Mouse (Mus musculus): Measurements from ENCODE around the gene Pfpl.

Gene Pfpl

DNA sequence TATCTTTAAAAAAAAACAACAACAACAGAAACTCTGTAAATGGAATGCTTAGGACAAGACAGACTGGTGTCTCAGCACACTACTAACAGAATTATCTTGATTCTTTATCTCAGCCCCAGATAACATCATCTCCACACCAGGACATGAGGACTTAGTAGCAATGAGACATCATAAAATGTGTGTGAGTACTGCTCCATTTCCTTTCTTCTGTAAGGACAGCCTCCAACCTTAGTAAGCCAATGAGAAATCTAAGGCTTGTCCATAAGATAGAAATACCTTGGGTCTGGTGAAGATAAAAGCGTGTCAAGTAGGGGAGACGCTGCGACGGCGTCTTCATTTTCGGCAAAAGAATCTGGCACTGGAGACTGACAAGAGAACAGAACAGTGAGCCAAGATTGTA lies at the start of gene Pfpl:
TSS of gene Pfpl (plus strand) at position 301 of the 400 bp plus-strand sequence.
- DNase-seq (ENCODE audit: low spot score): no peak

- no peak for DNase-seq (ENCODE audit: low spot score)
These were observed 40.7 kb upstream of the Pfpl start, which contains the start of gene Olfr1440 for GRCm38 (mm10) chr19:12386979-12387378. Gene Olfr1440, plus strand, starts transcription at chr19:12387279.

GRCm38 (mm10) chr19:12413737-12414136 lies 14.0 kb upstream of the Pfpl start:
- no peak for DNase-seq (ENCODE audit: low spot score)

DNA sequence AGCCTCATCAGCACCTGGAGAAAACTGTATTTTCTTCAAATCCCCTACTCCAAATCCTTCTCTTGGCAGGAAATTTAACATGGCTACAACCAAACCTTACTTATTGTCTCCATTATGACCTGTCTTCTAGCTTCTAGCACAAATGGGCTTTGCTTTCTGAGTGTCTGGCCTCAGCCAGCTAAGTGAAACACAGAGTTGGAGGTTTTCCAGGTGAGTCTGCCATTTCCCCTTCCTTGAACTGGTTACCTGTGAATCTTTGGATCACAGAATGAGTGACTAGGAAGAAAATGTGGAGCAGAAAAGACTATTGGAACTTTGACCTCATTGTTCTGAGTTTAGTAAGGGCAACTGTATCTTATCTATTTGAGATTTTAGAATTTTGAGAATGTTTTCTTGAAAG lies 10.3 kb upstream of the Pfpl start, which contains the start of gene Olfr1441:
TSS of gene Olfr1441 (plus strand) at position 73 of the 400 bp plus-strand sequence.
- no peak for DNase-seq (ENCODE audit: low spot score)

- DNase-seq (ENCODE audit: low spot score): no peak
These were observed 9.4 kb upstream of the Pfpl start for GRCm38 (mm10) chr19:12418312-12418711.

GRCm38 (mm10) chr19:12420555-12420954 lies 7.2 kb upstream of the Pfpl start:
- DNase-seq (ENCODE audit: low spot score): no peak

- DNase-seq (ENCODE audit: low spot score): no peak
These were observed 6.0 kb upstream of the Pfpl start for GRCm38 (mm10) chr19:12421680-12422079.

DNA sequence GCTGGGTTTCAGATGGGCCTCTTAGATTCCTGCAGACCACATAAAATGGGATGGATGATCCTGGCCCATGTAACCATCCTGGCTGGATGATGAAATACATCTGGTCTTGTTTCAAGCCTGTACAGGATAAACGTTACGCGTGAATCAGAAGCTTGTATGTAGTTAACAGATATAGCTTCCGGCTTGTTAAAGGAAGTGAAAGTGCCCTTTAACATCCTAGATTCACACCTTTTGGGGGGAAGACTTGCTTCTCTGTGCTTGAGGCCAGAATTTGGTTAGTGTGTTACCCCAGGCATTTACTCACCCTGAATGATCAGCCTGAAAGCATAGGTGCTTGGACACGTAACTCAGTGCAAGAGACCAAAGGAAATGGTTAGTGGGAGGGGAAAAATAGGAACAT lies 604 bp upstream of the Pfpl start:
- no peak for DNase-seq (ENCODE audit: low spot score)

DNA sequence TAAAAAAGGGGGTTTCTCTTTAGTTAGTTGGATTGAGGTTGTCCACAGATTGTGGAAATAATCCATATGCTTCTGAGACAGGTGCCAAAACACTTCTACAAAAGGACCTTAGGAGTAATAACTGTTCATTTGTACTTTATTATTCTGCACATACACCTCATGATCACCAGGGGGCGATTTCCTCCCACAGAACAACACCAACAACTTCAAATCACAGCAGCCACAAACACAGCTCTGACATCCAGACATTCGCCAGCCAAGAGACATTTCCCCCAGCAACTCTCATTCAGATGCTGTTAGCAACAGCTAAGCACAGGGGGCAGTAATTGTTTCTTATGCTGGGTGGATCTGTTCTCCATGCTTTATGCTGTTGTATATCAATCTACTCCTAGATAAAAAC lies 5.3 kb downstream of the Pfpl start:
- no peak for DNase-seq (ENCODE audit: low spot score)

DNA sequence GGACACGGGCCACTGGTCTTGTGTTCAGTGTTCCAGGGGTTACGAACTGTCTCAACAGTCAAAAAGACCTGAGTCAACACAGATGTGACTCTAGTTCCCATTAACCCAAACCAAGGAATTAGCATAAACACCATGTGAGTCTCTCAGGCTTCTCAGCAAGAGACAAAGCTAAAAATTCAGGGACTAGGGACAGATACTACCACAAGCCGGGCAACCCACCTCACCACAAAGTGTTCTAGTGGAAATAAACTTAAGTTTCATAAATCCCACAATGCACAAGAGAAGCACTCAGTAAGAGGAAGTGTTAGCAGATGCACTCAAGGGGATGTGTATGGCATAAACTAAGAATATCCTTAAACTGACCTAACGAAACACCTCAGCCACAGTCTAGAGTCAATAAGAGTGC lies 7.3 kb downstream of the Pfpl start:
- DNase-seq (ENCODE audit: low spot score): no peak

DNA sequence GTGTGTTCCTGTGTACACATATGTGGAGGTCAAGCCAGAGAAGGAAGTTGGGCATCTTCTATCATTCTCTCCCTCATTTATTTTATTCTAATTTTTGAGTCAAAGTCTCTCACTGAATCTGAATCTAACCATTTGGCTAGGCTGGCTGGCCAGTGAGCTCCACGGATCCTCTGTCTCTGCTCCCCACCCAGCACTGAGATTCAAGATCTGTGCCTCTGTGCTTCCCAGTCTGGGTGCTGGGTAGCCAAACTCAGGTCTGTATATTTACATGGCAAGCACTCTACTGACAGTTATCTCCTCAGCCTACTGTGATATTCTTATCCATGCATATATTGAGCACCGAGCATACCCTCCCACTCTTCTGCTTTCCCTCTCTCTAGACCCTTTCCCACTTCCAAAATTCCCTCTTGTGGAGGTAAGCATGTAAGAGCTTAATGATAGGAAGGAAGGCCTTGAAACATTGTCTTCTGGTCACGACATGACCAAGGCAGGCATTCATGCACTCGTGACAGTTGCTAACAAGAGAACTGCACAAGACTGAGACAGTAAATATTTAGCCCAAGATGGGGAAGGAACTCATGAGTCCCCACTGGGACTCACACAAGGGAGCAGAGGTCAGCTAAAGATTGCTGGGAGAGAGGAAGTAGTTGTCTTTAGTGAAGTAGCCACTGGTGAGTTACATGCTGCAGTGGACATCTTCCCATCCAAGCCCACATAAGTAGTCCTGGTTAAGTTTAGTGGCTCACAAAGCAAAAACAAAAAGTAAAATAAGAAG lies 8.2 kb downstream of the Pfpl start:
- DNase-seq (ENCODE audit: low spot score): no peak

DNA sequence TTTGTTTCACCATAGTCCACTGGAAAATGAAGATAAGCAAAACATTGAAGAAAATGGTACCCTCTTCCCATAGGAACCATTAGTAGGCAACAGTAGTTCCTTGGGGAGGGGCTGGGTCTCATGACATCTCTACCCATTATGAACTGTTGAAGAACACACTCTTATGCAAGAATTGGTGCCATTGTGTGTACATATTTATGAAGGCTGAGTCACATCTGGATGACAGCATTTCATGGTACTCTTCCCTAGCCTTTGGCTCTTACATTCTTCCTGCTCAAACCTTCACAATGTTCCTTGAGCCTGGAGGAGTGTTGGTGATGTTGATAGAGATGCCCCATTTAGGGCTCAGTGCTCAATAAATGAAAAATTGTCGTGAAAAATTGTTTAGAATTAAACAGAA lies 11.9 kb downstream of the Pfpl start:
- DNase-seq (ENCODE audit: low spot score): no peak

DNA sequence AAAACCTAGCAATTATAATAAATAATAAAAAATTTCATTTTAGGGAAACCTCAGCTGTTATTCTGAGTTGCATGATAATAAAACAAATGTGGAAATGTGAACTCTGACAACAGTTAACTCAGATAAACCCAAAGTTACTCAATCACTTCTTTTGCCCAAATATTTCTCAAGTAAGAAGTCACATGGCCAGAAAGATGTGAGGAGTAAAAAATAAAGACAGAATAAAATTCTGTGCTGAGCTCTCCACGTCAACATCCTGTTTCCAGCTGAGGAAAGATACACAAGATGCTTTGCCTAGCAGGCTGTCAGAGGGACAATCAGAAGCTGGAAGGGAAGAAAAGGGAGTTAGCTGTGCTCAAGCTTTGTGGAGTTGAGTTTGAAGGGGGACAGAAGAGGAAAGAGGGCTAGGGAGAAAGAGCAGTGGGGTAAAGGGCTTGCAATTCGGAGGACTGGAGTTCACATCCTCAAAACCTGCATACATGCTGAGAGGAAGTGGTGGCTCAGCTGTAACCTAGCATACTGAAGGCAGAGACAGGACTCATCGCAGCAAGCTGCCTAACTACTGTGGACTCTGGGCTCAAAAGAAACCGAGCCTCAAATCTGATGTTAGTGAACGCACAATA lies 12.5 kb downstream of the Pfpl start:
- DNase-seq (ENCODE audit: low spot score): no peak

- DNase-seq (ENCODE audit: low spot score): no peak
These were observed 14.9 kb downstream of the Pfpl start for GRCm38 (mm10) chr19:12442560-12442959.

GRCm38 (mm10) chr19:12445014-12445413 lies 17.3 kb downstream of the Pfpl start:
- DNase-seq (ENCODE audit: low spot score): no peak

GRCm38 (mm10) chr19:12457401-12458066 lies 29.8 kb downstream of the Pfpl start:
- peak; percentile 44 for DNase-seq (ENCODE audit: low spot score)

- DNase-seq (ENCODE audit: low spot score): no peak
These were observed 31.8 kb downstream of the Pfpl start for GRCm38 (mm10) chr19:12459516-12459915.

DNA sequence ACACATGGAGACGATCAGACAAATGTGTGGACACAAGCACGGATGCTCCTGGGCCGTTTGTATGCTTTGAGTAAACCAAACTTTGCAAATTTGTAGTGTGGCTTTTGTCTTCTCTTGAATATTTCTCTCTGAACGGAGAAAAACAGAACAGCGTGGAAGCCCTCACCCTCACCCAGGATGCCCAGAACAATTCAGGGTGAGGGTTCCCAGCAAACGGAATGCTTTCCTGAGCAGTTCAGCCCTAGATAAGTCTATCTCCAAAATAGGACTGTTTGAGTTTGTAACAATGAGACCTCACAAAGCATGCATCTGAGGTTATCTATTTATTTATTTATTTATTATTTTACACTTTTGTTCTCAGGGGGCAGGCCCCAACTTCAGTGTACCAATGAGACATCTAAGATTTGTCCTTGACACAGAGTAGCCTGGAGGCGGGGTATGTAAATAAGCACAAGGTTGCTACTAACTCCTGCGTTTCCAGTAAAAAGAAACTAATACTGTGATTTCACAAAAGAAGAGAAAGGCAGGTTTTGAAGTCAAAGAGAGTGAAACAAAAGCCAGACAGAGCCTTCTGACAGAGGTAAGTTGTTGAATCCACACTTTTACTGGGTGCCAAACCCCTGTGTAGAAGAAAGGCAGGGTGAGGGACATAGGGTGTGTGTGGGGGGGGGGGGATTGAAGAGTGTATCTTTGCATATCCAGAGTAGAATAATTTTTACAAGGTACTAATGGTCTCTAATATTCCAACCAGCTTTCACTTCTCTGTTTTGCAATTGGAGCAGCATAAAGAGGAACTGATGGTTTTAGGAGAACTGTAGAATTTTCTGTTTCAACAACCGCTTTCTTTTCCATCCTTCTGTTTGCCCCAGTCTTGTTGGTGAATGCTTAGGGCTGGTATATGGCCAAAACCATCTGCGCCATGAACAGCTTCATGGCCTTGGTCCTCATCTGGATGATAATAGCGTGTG lies 32.9 kb downstream of the Pfpl start, which contains the start of gene Mpeg1:
TSS of gene Mpeg1 (plus strand) at position 498 of the 968 bp plus-strand sequence.
- DNase-seq (ENCODE audit: low spot score): no peak

- no peak for DNase-seq (ENCODE audit: low spot score)
These were observed 35.4 kb downstream of the Pfpl start for GRCm38 (mm10) chr19:12462851-12463721.

DNA sequence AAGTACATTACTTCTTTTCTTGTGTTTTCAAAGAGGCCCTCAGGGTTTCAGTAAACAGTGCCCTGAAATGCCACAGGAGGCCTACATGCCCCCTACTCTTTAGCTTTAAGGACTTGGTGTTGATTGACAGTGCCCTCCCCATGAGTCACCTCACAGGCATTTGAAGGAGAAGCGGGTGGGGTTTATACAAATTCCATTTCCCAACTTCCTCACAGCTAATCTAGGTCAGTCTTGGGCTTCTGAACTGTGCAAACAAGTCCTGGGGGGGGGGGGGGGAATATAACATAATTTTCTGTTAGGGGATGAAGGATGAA lies 36.0 kb downstream of the Pfpl start:
- DNase-seq (ENCODE audit: low spot score): no peak

DNA sequence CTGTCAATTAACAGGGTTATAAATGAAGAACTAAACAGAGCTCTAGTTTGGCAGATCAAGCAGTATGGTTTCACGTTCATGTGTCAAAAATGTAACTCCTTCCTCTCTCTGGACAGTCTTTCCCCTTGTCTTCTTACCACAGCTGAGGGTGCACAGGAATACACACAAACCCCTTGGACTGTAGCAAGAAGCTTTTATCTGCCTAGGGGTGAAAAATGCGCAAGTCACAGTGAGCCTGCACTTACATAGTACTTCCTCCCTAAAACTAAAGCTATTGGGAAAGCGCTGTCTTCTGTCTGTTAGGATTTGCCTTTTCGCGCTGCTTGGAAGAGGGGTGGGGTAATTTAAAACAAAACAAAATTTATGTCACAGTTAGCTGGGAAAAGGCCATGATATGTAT lies 36.4 kb downstream of the Pfpl start:
- no peak for DNase-seq (ENCODE audit: low spot score)
